Mouse (Mus musculus): ENCODE measurements at regions not wholly inside any gene's neighbourhood (a gene's known extent, or its start where the extent isn't known, plus 50 kb on each side); places are given as distances from the start of the nearest gene placed in this dataset.

GRCm38 (mm10) chr7:71249216-71249615 is 102.1 kb downstream of the Gm10295 start:
- TF ChIP-seq NANOG (IDR thresholded peaks at IDR 0.05; ENCODE audit: borderline replicate concordance, low read length) (no peak), CTCF (conservative IDR thresholded peaks at IDR 0.05; ENCODE audit: low read length) (no peak), POU5F1 (IDR thresholded peaks at IDR 0.05; ENCODE audit: borderline replicate concordance, low read length) (no peak)

Data from E14TG2a.4 (cell line).